Mouse (Mus musculus): ENCODE measurements around the gene Ube2v1.
A peak's percentile ranks its signal among the peaks of the same experiment; 100 is the strongest.

Ube2v1 gene

GRCm38 (mm10) chr2:167593551-167594250 is 38.2 kb downstream of the Ube2v1 start:
- DNase-seq (ENCODE audit: low spot score), result no peak

- peak; percentile 53 for DNase-seq (ENCODE audit: low spot score)
These were observed 42.9 kb downstream of the Ube2v1 start for GRCm38 (mm10) chr2:167588774-167589577.

GRCm38 (mm10) chr2:167586976-167587375 is 44.9 kb downstream of the Ube2v1 start:
- DNase-seq (ENCODE audit: low spot score), result no peak

- DNase-seq (ENCODE audit: low spot score), result no peak
These were observed 45.9 kb downstream of the Ube2v1 start for GRCm38 (mm10) chr2:167586041-167586440.

- DNase-seq (ENCODE audit: low spot score), result no peak
These were observed 46.6 kb downstream of the Ube2v1 start for GRCm38 (mm10) chr2:167585273-167585672.

GRCm38 (mm10) chr2:167583161-167583952 is 48.5 kb downstream of the Ube2v1 start:
- no peak for DNase-seq (ENCODE audit: low spot score)

- no peak for DNase-seq (ENCODE audit: low spot score)
These were observed 53.4 kb downstream of the Ube2v1 start for GRCm38 (mm10) chr2:167578521-167578920.

- DNase-seq (ENCODE audit: low spot score), result no peak
These were observed 54.6 kb downstream of the Ube2v1 start for GRCm38 (mm10) chr2:167577186-167577785.

- DNase-seq (ENCODE audit: low spot score), result no peak
These were observed 55.7 kb downstream of the Ube2v1 start for GRCm38 (mm10) chr2:167576121-167576620.

- no peak for DNase-seq (ENCODE audit: low spot score)
These were observed 56.3 kb downstream of the Ube2v1 start for GRCm38 (mm10) chr2:167575581-167575980.

GRCm38 (mm10) chr2:167574814-167575213 is 57.1 kb downstream of the Ube2v1 start:
- no peak for DNase-seq (ENCODE audit: low spot score)

GRCm38 (mm10) chr2:167571442-167572220 is 60.3 kb downstream of the Ube2v1 start:
- DNase-seq (ENCODE audit: low spot score), result no peak

GRCm38 (mm10) chr2:167570815-167571214 is 61.1 kb downstream of the Ube2v1 start:
- no peak for DNase-seq (ENCODE audit: low spot score)

GRCm38 (mm10) chr2:167569934-167570651 is 61.8 kb downstream of the Ube2v1 start:
- DNase-seq (ENCODE audit: low spot score), result no peak

GRCm38 (mm10) chr2:167568112-167568511 is 63.8 kb downstream of the Ube2v1 start:
- no peak for DNase-seq (ENCODE audit: low spot score)

- DNase-seq (ENCODE audit: low spot score), result no peak
These were observed 66.2 kb downstream of the Ube2v1 start for GRCm38 (mm10) chr2:167565682-167566081.

GRCm38 (mm10) chr2:167565312-167565656 is 66.6 kb downstream of the Ube2v1 start:
- no peak for DNase-seq (ENCODE audit: low spot score)

- no peak for DNase-seq (ENCODE audit: low spot score)
These were observed 67.2 kb downstream of the Ube2v1 start for GRCm38 (mm10) chr2:167564551-167565311.

GRCm38 (mm10) chr2:167563703-167564102 is 68.2 kb downstream of the Ube2v1 start:
- no peak for DNase-seq (ENCODE audit: low spot score)

GRCm38 (mm10) chr2:167563035-167563434 is 68.9 kb downstream of the Ube2v1 start:
- DNase-seq (ENCODE audit: low spot score), result no peak

Measured in c-Kit-positive CD71-positive TER-119-positive erythroid progenitor cells, embryonic 14.5 days (primary cell).